Mouse (Mus musculus) layer of hippocampus, postnatal 14 days (tissue): ENCODE results near the gene Dhx29. TPM values are rescaled to one million over a fixed set of nuclear protein-coding genes. Genes with fewer than 3 reads are reported as not detected.
A peak's percentile ranks its signal among the peaks of the same experiment; 100 is the strongest.
"Not testable (repeated sequence)": the region's sequence is repeated elsewhere in the genome, so short reads cannot be mapped to it uniquely, and the experiment has no call there.

Source experiments
- DNase-seq, 2 experiments: peaks; one replicate each; pipeline ENCODE4 v3.0.0; 2021 to 2022; ENCODE audit warnings: low spot score in 2 of 2, mixed read lengths in 1 of 2
- total RNA-seq, 2 experiments: library from RNA; stranded (reverse); gene quantifications; 2 replicates each; pipeline ENCODE4 v1.2.3; 2021

Gene Dhx29
- total RNA-seq, 2 experiments from 2014 or later: 23.0 to 23.9 TPM

DNA sequence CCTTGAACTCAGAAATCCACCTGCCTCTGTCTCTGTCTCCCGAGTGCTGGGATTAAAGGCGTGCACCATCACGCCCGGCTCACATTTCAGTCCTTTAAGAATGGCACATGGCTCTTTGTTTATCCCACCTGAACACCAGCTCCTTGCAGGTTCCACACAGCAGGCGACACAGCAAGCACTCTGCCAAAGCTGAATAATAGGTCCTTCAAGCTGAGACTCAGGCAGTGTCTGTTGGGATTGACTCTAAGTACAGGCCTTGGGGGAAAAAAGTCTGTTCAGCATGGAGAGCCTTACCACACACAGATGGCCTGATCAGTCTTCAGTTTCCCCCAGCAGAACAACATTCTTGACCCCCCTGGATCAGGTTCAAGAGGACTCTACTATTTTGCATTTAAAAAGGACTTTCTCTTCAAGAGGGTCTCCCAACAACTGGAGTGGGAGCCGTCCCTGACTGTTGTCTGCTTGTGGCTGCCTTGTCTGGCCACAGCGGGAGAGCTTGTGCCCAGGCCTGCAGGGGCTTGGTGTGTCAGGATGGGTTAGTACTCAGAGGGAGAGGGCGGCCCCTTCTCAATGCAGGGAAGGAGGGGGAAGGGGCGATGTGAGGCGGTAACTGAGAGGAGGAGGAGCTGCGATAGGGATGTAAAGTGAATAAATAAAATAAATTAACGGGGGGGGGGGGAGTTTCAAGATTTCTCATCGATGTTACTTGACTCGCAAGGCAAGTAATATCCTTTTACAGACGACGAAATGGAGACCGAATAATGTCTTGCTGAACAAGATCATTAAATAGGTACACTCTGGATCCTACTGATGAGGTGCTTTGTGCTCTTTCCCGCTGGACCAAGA lies 58.6 kb downstream of the Dhx29 start:
- no peak for DNase-seq

- no peak for DNase-seq
Measured at GRCm38 (mm10) chr13:112986451-112986950, 59.2 kb downstream of the Dhx29 start.

DNA sequence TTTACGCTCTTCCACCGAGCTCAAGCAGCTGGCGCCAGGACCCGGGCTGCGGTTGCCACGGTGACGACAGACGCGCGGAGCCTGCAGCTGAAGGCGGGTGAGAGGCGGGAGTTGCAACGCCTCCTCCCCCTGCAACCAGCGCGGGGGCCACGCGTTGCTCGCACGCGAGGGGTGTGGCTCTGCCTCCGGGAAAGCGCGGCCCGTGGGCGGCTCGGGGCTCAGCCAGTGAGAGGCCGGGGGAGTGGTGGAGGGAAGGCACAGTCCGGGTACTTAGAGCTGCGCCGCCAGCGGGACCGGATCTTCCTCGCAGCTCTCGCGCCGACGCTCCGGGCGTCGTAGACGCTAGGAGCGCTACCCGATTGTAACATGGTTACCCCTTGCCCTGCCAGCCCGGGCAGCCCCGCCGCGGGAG lies 60.3 kb downstream of the Dhx29 start, which contains the start of gene Ccno:
Gene Ccno (plus strand): TSS at position 271 of the 412 bp plus-strand sequence.
- DNase-seq: peak; percentile 89 to 96

DNA sequence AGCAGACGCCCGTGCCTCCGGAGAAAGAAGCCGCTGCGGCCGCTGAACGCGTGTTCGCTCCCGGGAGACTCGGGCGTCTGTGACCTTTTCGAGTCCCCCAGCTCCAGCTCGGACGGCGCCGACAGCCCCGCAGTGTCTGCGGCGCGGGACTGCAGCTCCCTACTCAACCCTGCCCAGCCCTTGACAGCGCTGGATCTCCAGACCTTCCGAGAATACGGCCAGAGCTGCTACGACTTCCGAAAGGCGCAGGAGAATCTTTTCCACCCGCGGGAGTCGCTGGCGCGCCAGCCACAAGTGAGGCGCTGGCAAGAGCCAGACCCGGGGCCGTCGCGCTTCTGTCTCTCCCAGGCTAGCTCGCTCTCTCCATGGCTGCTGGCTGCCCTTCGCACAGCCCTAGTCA lies 60.7 kb downstream of the Dhx29 start:
- no peak for DNase-seq

GRCm38 (mm10) chr13:112988866-112989265 lies 61.6 kb downstream of the Dhx29 start:
- DNase-seq: no peak

GRCm38 (mm10) chr13:112989541-112989940 lies 62.3 kb downstream of the Dhx29 start:
- no peak for DNase-seq

GRCm38 (mm10) chr13:112990346-112990745 lies 63.1 kb downstream of the Dhx29 start:
- DNase-seq: no peak

DNA sequence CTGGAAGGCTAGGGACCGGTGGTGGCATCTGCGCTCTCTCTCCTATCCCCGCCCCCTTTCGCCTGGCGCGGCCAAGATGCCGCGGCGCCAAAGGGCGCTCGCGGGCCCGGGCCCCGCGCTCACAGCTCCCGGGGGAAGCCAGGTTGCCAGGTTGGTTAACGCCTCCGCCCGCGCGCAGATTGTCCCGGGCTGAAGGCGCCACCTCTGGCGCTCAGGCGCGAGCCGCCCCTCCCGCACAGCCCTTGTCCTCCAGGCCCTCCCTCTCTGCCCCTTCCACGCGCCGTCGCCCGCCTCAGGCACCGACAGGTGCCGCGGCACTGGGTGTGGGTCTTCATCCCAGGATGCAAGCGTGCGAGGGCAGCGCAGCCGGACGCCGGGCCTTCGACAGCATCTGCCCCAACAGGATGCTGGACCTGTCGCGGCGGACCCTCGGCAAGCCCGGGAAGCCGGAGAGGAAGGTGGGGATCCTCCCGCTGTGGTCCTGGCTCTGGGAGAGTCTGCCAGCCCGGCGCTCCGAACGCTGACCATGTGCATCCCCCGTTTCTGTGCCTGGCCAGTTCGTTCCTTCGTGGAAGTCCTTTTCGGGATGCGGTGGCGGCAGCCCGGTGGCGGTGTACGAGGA lies 66.4 kb downstream of the Dhx29 start, which contains the start of gene Mcidas:
Gene Mcidas (plus strand): TSS at position 315 of the 622 bp plus-strand sequence.
- no peak for DNase-seq

- peak; percentile 39 to 40 for DNase-seq
Measured at GRCm38 (mm10) chr13:112994191-112994590, 66.9 kb downstream of the Dhx29 start.

DNA sequence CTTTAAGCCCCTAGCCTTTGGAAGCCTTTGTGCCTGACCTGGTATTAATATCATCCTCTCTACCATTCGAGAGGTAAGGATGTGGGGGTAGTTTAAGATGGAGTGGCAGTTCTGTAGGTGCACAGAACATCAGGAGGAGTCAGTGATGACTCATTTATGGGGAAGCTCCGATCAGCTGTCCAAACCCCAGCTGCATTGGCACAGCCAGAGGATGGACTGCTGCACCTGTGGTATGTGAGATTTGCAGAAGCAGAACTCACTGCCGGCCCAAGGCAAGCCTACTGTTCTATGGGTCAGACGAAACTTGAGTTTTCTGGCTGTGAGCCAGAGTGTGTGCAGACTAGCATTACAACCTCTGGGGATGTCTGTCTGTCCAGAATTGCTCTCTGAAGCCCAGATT lies 69.2 kb downstream of the Dhx29 start:
- DNase-seq: no peak

- DNase-seq: no peak
Measured at GRCm38 (mm10) chr13:112997369-112997768, 70.1 kb downstream of the Dhx29 start.

- no peak for DNase-seq
Measured at GRCm38 (mm10) chr13:112998427-112999201, 71.4 kb downstream of the Dhx29 start.

- DNase-seq: no peak
Measured at GRCm38 (mm10) chr13:113000090-113000489, 72.8 kb downstream of the Dhx29 start.

- DNase-seq: no peak
Measured at GRCm38 (mm10) chr13:113000576-113001318, 73.5 kb downstream of the Dhx29 start.

- no peak for DNase-seq
Measured at GRCm38 (mm10) chr13:113012683-113013082, 85.4 kb downstream of the Dhx29 start.

GRCm38 (mm10) chr13:113013174-113013953 lies 86.1 kb downstream of the Dhx29 start:
- not testable (repeated sequence) for DNase-seq
